Mouse (Mus musculus): ENCODE data around the gene 4930432M17Rik. TPM values are rescaled to one million over a fixed set of nuclear protein-coding genes. Genes with fewer than 3 reads are reported as not detected.

4930432M17Rik gene
- polyA plus RNA-seq, 1 experiment: not detected

DNA sequence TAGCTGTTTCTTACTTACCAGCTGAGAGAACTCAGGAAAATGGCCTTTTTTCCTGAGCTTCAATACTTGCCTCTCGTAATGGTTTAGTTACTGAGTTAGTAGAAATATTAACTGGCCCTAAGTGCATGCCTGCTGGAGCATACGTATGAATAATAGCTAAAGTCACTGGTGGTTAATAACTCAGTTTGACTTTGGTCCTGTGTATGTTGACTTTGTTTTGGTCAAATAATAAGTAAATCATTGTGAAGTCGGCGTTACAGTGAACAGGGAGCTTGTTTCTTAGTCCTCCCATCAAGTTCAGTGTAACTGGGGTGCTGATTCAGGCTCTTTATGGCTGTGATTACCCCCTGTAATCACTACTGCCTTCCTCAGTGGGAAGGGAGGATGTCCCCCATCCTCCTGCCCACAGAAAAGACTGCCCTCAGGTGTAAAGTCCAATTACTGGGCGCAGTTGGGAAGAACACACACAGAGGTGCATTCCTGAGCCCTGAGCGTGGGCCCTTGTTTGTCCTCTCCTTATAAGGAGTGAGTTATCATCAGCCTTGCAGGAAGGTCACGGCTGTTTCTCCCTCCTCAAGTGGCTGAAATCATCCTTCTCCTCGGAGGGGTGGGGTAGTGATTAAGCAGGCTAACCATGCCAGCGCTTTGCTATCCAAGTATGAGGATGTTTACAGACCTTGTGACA lies 24.1 kb upstream of the 4930432M17Rik start:
- no peaks in the 10 kb centered on the region for H3K27me3 ChIP-seq (ENCODE audit: control insufficient read depth, insufficient read depth, insufficient read length)
- H3ac ChIP-seq (ENCODE audit: control insufficient read depth, insufficient read length): no peak overlapping the region
- H3K4me2 ChIP-seq (ENCODE audit: low read depth): peak overlapping the region; percentile 46
- H3K36me3 ChIP-seq (ENCODE audit: control insufficient read depth, insufficient read depth): no peaks in the 10 kb centered on the region
- TF ChIP-seq USF1 (IDR thresholded peaks at IDR 0.05; ENCODE audit: low read depth) (no peak), SRF (IDR thresholded peaks at IDR 0.05; ENCODE audit: control insufficient read depth, insufficient read length, low read depth) (peak; percentile 78)
- H3K4me3 ChIP-seq: no peak overlapping the region
- no peaks in the 10 kb centered on the region for H3K79me2 ChIP-seq (ENCODE audit: control insufficient read depth, insufficient read depth)

DNA sequence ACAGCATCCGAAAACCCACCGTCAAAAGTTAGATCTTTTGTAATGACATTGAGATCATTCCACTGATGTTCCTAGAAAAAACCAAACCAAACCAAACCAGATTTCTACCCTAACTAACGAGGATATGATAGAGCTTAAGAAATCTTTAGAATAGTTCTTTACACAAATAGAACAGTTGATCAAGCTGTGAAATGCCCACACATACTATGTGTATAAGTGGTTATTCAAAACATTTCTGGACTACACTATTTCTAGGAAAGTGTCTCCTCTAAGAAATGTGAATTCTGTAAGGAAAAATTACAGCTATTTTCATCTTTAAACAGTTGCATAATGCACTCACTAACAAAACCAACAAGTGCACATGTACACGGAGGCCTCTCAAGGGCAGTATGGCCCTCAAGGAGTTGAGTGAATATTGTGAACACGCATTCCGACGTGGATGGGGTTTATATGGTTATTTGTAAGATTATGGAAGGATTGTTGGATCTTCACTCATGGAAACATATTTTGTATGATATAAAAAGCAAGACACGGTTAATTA lies 22.3 kb upstream of the 4930432M17Rik start:
- no peak overlapping the region for H3ac ChIP-seq (ENCODE audit: control insufficient read depth, insufficient read length)
- H3K4me2 ChIP-seq (ENCODE audit: low read depth): no peak overlapping the region
- H3K27me3 ChIP-seq (ENCODE audit: control insufficient read depth, insufficient read depth, insufficient read length): no peaks in the 10 kb centered on the region
- no peaks in the 10 kb centered on the region for H3K36me3 ChIP-seq (ENCODE audit: control insufficient read depth, insufficient read depth)
- no peak overlapping the region for H3K4me3 ChIP-seq
- TF ChIP-seq POLR2A (IDR thresholded peaks at IDR 0.05; ENCODE audit: insufficient read length, low read depth) (no peak), CEBPB (IDR thresholded peaks at IDR 0.05; ENCODE audit: insufficient read depth, poor library complexity, severe bottlenecking) (no peak), MYOG (IDR thresholded peaks at IDR 0.05; ENCODE audit: control insufficient read depth in 1 of 3, insufficient read depth in 1 of 3, insufficient read length in 2 of 3, low read depth in 2 of 3) (no peak), REST (IDR thresholded peaks at IDR 0.05; ENCODE audit: insufficient read depth, insufficient read length) (no peak), POLR2AphosphoS2 (IDR thresholded peaks at IDR 0.05; ENCODE audit: insufficient read length, low read depth) (no peak), MYOD1 (IDR thresholded peaks at IDR 0.05; ENCODE audit: control insufficient read depth in 1 of 3, insufficient read length in 2 of 3, low read depth in 2 of 3) (no peak), MAX (IDR thresholded peaks at IDR 0.05; ENCODE audit: low read depth) (no peak), SRF (IDR thresholded peaks at IDR 0.05; ENCODE audit: control insufficient read depth, insufficient read length, low read depth) (no peak), E2F4 (IDR thresholded peaks at IDR 0.05; ENCODE audit: insufficient read depth) (no peak), TCF12 (IDR thresholded peaks at IDR 0.05; ENCODE audit: insufficient read depth, poor library complexity, severe bottlenecking) (no peak), TCF3 (IDR thresholded peaks at IDR 0.05; ENCODE audit: insufficient read length, low read depth) (no peak), USF1 (IDR thresholded peaks at IDR 0.05; ENCODE audit: low read depth) (no peak)
- H3K79me2 ChIP-seq (ENCODE audit: control insufficient read depth, insufficient read depth): no peaks in the 10 kb centered on the region

DNA sequence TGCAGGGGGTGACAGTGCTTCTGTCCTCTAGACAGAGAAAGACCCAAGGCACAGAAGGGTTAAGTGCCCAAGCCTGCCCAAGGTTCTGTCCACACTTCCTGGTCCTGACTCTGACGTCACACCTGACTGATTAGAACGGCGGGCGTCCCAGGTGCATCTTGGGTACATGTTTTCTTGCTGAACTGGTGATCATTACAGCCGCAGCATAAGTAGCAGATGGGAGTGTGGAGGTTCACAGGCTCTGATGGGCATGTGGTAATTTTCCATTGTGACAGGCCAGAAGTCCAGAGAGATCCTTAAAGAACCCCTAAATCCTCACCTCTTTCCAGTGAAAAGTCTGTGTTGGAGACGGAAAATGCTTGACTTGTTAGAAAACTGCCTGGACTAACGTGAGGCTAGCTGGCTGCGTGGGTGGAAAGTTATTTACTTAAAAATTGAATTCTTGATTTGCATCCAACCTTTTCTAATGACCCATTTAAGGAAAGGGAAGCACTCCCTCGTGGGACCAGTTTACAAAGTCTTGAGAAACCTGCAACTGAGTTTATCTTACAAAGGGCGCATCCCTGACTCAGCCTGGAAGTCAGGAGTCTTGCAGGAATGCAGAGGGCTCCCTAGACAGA lies 20.4 kb upstream of the 4930432M17Rik start:
- H3K27me3 ChIP-seq (ENCODE audit: control insufficient read depth, insufficient read depth, insufficient read length): no peaks in the 10 kb centered on the region
- no peaks in the 10 kb centered on the region for H3K36me3 ChIP-seq (ENCODE audit: control insufficient read depth, insufficient read depth)
- H3ac ChIP-seq (ENCODE audit: control insufficient read depth, insufficient read length): no peak overlapping the region
- TF ChIP-seq MAX (IDR thresholded peaks at IDR 0.05; ENCODE audit: low read depth): no peak
- no peak for TF ChIP-seq E2F4 (IDR thresholded peaks at IDR 0.05; ENCODE audit: insufficient read depth)
- TF ChIP-seq CEBPB (IDR thresholded peaks at IDR 0.05; ENCODE audit: insufficient read depth, poor library complexity, severe bottlenecking): no peak
- TF ChIP-seq TCF12 (IDR thresholded peaks at IDR 0.05; ENCODE audit: insufficient read depth, poor library complexity, severe bottlenecking): no peak
- TF ChIP-seq SRF (IDR thresholded peaks at IDR 0.05; ENCODE audit: control insufficient read depth, insufficient read length, low read depth): no peak
- TF ChIP-seq USF1 (IDR thresholded peaks at IDR 0.05; ENCODE audit: low read depth): no peak
- TF ChIP-seq TCF3 (IDR thresholded peaks at IDR 0.05; ENCODE audit: insufficient read length, low read depth): no peak
- no peak for TF ChIP-seq MYOG (IDR thresholded peaks at IDR 0.05; ENCODE audit: control insufficient read depth in 1 of 3, insufficient read depth in 1 of 3, insufficient read length in 2 of 3, low read depth in 2 of 3)
- TF ChIP-seq MYOD1 (IDR thresholded peaks at IDR 0.05; ENCODE audit: control insufficient read depth in 1 of 3, insufficient read length in 2 of 3, low read depth in 2 of 3): no peak
- no peak for TF ChIP-seq POLR2AphosphoS2 (IDR thresholded peaks at IDR 0.05; ENCODE audit: insufficient read length, low read depth)
- no peak for TF ChIP-seq POLR2A (IDR thresholded peaks at IDR 0.05; ENCODE audit: insufficient read length, low read depth)
- no peak for TF ChIP-seq REST (IDR thresholded peaks at IDR 0.05; ENCODE audit: insufficient read depth, insufficient read length)
- no peak overlapping the region for H3K4me3 ChIP-seq
- peak overlapping the region; percentile 58 for H3K4me2 ChIP-seq (ENCODE audit: low read depth)
- H3K79me2 ChIP-seq (ENCODE audit: control insufficient read depth, insufficient read depth): no peaks in the 10 kb centered on the region

DNA sequence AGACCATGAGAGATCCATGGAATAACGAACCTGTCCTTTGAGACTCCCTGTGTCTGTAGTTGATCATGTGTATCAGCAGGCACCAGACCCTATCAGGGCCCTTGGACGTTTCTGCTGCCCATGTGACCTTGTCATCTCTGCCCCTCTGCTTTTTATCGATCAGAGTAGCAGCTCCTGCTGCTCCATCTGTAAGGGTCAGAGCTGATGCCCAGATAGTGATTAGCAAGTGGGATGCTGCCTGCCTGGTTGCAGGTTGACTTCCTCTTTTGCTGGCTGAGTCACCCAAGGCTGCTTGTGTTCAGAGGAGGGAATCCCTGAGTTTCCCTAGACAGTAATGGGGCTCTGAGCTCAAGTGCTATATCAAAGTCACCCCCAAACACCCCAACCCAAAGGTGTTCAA lies 18.9 kb upstream of the 4930432M17Rik start:
- H3ac ChIP-seq (ENCODE audit: control insufficient read depth, insufficient read length): no peak overlapping the region
- H3K4me2 ChIP-seq (ENCODE audit: low read depth): no peak overlapping the region
- H3K4me3 ChIP-seq: no peak overlapping the region
- H3K79me2 ChIP-seq (ENCODE audit: control insufficient read depth, insufficient read depth): no peaks in the 10 kb centered on the region
- H3K27me3 ChIP-seq (ENCODE audit: control insufficient read depth, insufficient read depth, insufficient read length): no peaks in the 10 kb centered on the region
- TF ChIP-seq E2F4 (IDR thresholded peaks at IDR 0.05; ENCODE audit: insufficient read depth): no peak
- no peak for TF ChIP-seq CEBPB (IDR thresholded peaks at IDR 0.05; ENCODE audit: insufficient read depth, poor library complexity, severe bottlenecking)
- TF ChIP-seq MYOD1 (IDR thresholded peaks at IDR 0.05; ENCODE audit: control insufficient read depth in 1 of 3, insufficient read length in 2 of 3, low read depth in 2 of 3): no peak
- no peaks in the 10 kb centered on the region for H3K36me3 ChIP-seq (ENCODE audit: control insufficient read depth, insufficient read depth)

DNA sequence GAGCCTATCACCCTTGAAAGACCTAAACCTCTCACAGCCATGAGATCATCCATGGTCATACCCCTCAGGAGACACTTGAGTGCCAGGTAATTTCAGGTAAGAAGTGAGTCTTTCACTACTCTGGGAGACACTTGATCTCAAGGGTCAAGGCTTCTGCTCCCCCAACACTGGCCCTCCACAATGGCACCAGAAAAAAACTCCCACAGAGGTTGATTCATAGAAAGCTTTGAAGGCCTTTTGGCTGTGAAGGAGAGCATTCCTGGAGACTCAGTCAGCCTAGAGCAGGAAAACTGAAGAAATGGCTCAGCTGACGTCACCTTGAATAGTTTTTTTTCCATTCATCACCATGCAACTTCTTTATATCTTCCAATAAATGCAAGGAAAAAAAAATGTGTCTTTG lies 18.4 kb upstream of the 4930432M17Rik start:
- H3K36me3 ChIP-seq (ENCODE audit: control insufficient read depth, insufficient read depth): no peaks in the 10 kb centered on the region

More for the DNA sequence above, 18.4 kb upstream of the 4930432M17Rik start:
- Histone ChIP-seq H3K4me2 (ENCODE audit: low read depth) (no peak overlapping the region), H3K4me3 (no peak overlapping the region), H3K79me2 (ENCODE audit: control insufficient read depth, insufficient read depth) (no peaks in the 10 kb centered on the region), H3ac (ENCODE audit: control insufficient read depth, insufficient read length) (no peak overlapping the region), H3K27me3 (ENCODE audit: control insufficient read depth, insufficient read depth, insufficient read length) (no peaks in the 10 kb centered on the region)
- TF ChIP-seq POLR2A (IDR thresholded peaks at IDR 0.05; ENCODE audit: insufficient read length, low read depth) (no peak), REST (IDR thresholded peaks at IDR 0.05; ENCODE audit: insufficient read depth, insufficient read length) (no peak), TCF12 (IDR thresholded peaks at IDR 0.05; ENCODE audit: insufficient read depth, poor library complexity, severe bottlenecking) (no peak), E2F4 (IDR thresholded peaks at IDR 0.05; ENCODE audit: insufficient read depth) (no peak), MYOG (IDR thresholded peaks at IDR 0.05; ENCODE audit: control insufficient read depth in 1 of 3, insufficient read depth in 1 of 3, insufficient read length in 2 of 3, low read depth in 2 of 3) (no peak), POLR2AphosphoS2 (IDR thresholded peaks at IDR 0.05; ENCODE audit: insufficient read length, low read depth) (no peak), TCF3 (IDR thresholded peaks at IDR 0.05; ENCODE audit: insufficient read length, low read depth) (no peak)
